Mouse (Mus musculus) myocyte (in vitro differentiated cells): ENCODE measurements around the gene Rrnad1. TPM values are rescaled to one million over a fixed set of nuclear protein-coding genes. Genes with fewer than 3 reads are reported as not detected.

Source experiments
- H3K27me3 ChIP-seq: one replicate; pipeline ENCODE4 v1.6.1; 2011; ENCODE audit not compliant: control insufficient read depth, insufficient read depth, insufficient read length
- H3K36me3 ChIP-seq: one replicate; pipeline ENCODE4 v1.6.1; 2011; ENCODE audit not compliant: control insufficient read depth, insufficient read depth
- H3K4me2 ChIP-seq: one replicate; pipeline ENCODE4 v1.6.1; 2011; ENCODE audit warnings: low read depth, control low read depth
- H3K4me3 ChIP-seq: one replicate; pipeline ENCODE4 v1.5.1; 2011; ENCODE audit warnings: mild to moderate bottlenecking, control low read depth, moderate library complexity
- H3K79me2 ChIP-seq: one replicate; pipeline ENCODE4 v1.6.1; 2011; ENCODE audit not compliant: control insufficient read depth, insufficient read depth
- H3ac ChIP-seq: one replicate; pipeline ENCODE4 v1.6.1; 2011; ENCODE audit not compliant: control insufficient read depth, insufficient read length
- CEBPB ChIP-seq: IDR thresholded peaks from 2 replicates; pipeline ENCODE4 v1.6.1; 2011; ENCODE audit warnings: mild to moderate bottlenecking, moderate library complexity; ENCODE audit not compliant: poor library complexity, insufficient read depth, severe bottlenecking
- E2F4 ChIP-seq: IDR thresholded peaks from one replicate; pipeline ENCODE4 v1.6.1; 2011; ENCODE audit warnings: mild to moderate bottlenecking, control low read depth, moderate library complexity; ENCODE audit not compliant: insufficient read depth
- MAX ChIP-seq: IDR thresholded peaks from one replicate; pipeline ENCODE4 v1.6.1; 2011; ENCODE audit warnings: low read depth, mild to moderate bottlenecking, control low read depth
- MYOD1 ChIP-seq, 3 experiments: IDR thresholded peaks; one replicate each; pipeline ENCODE4 v1.6.1; 2011; ENCODE audit warnings: control low read depth in 2 of 3, low read depth in 2 of 3, mild to moderate bottlenecking in 2 of 3, moderate library complexity in 1 of 3; ENCODE audit not compliant: insufficient read length in 2 of 3, control insufficient read depth in 1 of 3
- MYOG ChIP-seq, 3 experiments: IDR thresholded peaks; one replicate each; pipeline ENCODE4 v1.6.1; 2011; ENCODE audit warnings: control low read depth in 2 of 3, low read depth in 2 of 3, mild to moderate bottlenecking in 2 of 3; ENCODE audit not compliant: insufficient read length in 2 of 3, control insufficient read depth in 1 of 3, insufficient read depth in 1 of 3
- POLR2A ChIP-seq: IDR thresholded peaks from one replicate; pipeline ENCODE4 v1.6.1; 2011; ENCODE audit warnings: low read depth, mild to moderate bottlenecking, control low read depth, moderate library complexity; ENCODE audit not compliant: insufficient read length
- POLR2AphosphoS2 ChIP-seq: IDR thresholded peaks from one replicate; pipeline ENCODE4 v1.6.1; 2011; ENCODE audit warnings: low read depth, control low read depth; ENCODE audit not compliant: insufficient read length
- REST ChIP-seq: IDR thresholded peaks from one replicate; pipeline ENCODE4 v1.6.1; 2011; ENCODE audit warnings: mild to moderate bottlenecking, control low read depth, moderate library complexity; ENCODE audit not compliant: insufficient read depth, insufficient read length
- SRF ChIP-seq: IDR thresholded peaks from one replicate; pipeline ENCODE4 v1.6.1; 2011; ENCODE audit warnings: low read depth; ENCODE audit not compliant: control insufficient read depth, insufficient read length
- TCF12 ChIP-seq: IDR thresholded peaks from one replicate; pipeline ENCODE4 v1.6.1; 2011; ENCODE audit warnings: mild to moderate bottlenecking, control low read depth; ENCODE audit not compliant: poor library complexity, insufficient read depth, severe bottlenecking
- TCF3 ChIP-seq: IDR thresholded peaks from one replicate; pipeline ENCODE4 v1.6.1; 2011; ENCODE audit warnings: low read depth, control low read depth; ENCODE audit not compliant: insufficient read length
- USF1 ChIP-seq: IDR thresholded peaks from one replicate; pipeline ENCODE4 v1.6.1; 2011; ENCODE audit warnings: low read depth, mild to moderate bottlenecking, control low read depth, moderate library complexity
- polyA plus RNA-seq: library from polyadenylated mRNA; unstranded; fragments of >200 nt; fragmentation: generic; extraction: Trizol; gene quantifications from one replicate; pipeline ENCODE4 v1.2.1, GENCODE M21; 2012; ENCODE audit warnings: missing spikeins

Rrnad1 gene
- polyA plus RNA-seq, 1 experiment = 7.0 TPM

- TF ChIP-seq POLR2AphosphoS2 (no peak), POLR2A (no peak), TCF3 (no peak), MAX (no peak)
- no peak overlapping the region for H3K4me2 ChIP-seq
These were observed 28.0 kb upstream of the Rrnad1 start for GRCm38 (mm10) chr3:87958476-87958875.

DNA sequence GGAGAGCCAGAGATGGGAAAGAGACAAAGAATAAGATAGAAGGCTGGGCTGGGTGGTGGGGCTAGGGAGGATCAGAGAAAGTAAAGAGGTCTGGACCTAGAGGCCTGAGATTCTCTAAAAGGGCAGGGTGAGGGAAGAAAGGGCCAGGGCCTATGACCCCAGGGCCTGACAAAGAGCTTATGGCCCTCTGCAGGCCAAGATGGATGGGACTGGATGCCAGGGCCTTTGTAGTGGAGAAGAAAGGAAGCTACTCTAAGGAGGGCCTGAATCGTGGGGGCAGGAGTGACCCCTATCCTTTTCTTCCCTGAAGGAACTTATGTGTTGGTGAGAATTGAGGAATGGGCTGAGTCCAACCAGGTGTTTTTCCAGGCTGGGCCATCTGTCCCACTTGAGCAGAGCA, 27.5 kb upstream of the Rrnad1 start:
- Histone ChIP-seq H3K79me2 (no peaks in the 10 kb centered on the region), H3K4me3 (no peak overlapping the region), H3K36me3 (no peaks in the 10 kb centered on the region), H3K27me3 (no peaks in the 10 kb centered on the region), H3ac (no peak overlapping the region), H3K4me2 (no peak overlapping the region)
- no peak for TF ChIP-seq TCF12
- no peak for TF ChIP-seq POLR2AphosphoS2

More at GRCm38 (mm10) chr3:87958476-87958875, 28.0 kb upstream of the Rrnad1 start:
- Histone ChIP-seq H3K27me3 (no peaks in the 10 kb centered on the region), H3K4me3 (no peak overlapping the region), H3K36me3 (no peaks in the 10 kb centered on the region), H3K79me2 (no peaks in the 10 kb centered on the region), H3ac (no peak overlapping the region)

DNA sequence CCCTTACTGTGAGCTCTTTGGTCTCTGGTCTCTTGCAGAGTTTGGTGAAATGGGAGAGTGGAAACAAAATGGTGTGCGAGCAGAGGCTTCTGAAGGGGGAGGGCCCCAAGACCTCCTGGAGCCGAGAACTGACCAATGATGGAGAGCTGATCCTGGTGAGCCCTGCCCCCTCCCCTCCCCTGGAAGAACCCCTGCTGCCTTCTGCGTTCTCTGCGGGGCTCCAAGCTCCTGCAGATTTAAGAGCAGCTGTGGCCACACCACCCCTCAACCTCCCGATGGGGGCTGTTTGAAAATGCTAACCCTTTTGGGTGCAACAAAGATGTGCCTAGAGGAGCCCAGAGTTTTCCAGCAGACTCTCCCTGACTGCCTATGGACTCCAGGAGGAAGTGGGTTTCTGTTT, 21.9 kb upstream of the Rrnad1 start:
- TF ChIP-seq MAX (no peak), CEBPB (no peak), POLR2A (no peak), TCF3 (no peak), REST (no peak), POLR2AphosphoS2 (no peak), MYOD1 (IDR thresholded peaks at IDR 0.05; ENCODE audit: control insufficient read depth in 1 of 3, insufficient read length in 2 of 3, low read depth in 2 of 3) (no peak), MYOG (IDR thresholded peaks at IDR 0.05; ENCODE audit: control insufficient read depth in 1 of 3, insufficient read depth in 1 of 3, insufficient read length in 2 of 3, low read depth in 2 of 3) (no peak), E2F4 (no peak), TCF12 (no peak), USF1 (no peak)
- Histone ChIP-seq H3K4me3 (no peak overlapping the region), H3K27me3 (no peaks in the 10 kb centered on the region), H3K36me3 (no peaks in the 10 kb centered on the region), H3K79me2 (no peaks in the 10 kb centered on the region), H3ac (no peak overlapping the region), H3K4me2 (no peak overlapping the region)

- no peak overlapping the region for H3K4me3 ChIP-seq
- H3K79me2 ChIP-seq = no peaks in the 10 kb centered on the region
- H3ac ChIP-seq = no peak overlapping the region
- no peaks in the 10 kb centered on the region for H3K27me3 ChIP-seq
- no peaks in the 10 kb centered on the region for H3K36me3 ChIP-seq
- no peak overlapping the region for H3K4me2 ChIP-seq
- TF ChIP-seq POLR2AphosphoS2 (no peak), USF1 (no peak), MYOG (IDR thresholded peaks at IDR 0.05; ENCODE audit: control insufficient read depth in 1 of 3, insufficient read depth in 1 of 3, insufficient read length in 2 of 3, low read depth in 2 of 3) (no peak), TCF3 (no peak)
These were observed 21.4 kb upstream of the Rrnad1 start for GRCm38 (mm10) chr3:87951946-87952345.

DNA sequence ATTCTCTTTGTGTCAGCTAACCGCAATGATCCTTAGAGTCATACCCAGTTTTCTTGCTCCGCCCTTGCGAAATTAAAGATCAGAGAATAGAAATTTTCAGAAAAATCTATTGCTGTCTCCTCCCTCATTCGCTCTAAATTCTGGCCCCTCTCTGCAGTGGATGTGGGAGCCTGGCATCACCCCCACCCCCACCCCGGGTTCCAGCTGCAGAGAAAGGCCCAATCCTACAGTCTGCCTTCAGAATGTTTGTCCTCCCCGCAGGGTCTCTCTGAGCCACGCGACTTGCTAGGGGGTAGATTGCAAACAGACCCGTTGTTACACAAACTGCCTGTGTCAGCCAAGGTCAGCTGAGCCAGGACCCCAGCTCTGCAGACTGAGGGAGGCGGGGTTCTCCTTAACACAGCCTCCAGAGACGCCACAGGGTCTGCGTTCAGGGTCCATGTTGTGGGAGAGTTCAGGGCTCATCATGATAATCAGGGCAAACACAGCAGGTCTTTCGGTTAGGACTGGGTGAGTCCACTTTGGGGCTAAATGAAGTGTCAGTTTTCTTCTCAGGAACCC, 19.5 kb upstream of the Rrnad1 start:
- H3K27me3 ChIP-seq = no peaks in the 10 kb centered on the region
- TF ChIP-seq SRF (no peak), CEBPB (no peak), POLR2AphosphoS2 (no peak), TCF12 (no peak), USF1 (no peak), MYOD1 (IDR thresholded peaks at IDR 0.05; ENCODE audit: control insufficient read depth in 1 of 3, insufficient read length in 2 of 3, low read depth in 2 of 3) (no peak)
- no peaks in the 10 kb centered on the region for H3K79me2 ChIP-seq
- no peaks in the 10 kb centered on the region for H3K36me3 ChIP-seq
- no peak overlapping the region for H3ac ChIP-seq
- peak overlapping the region; percentile 25 for H3K4me3 ChIP-seq
- H3K4me2 ChIP-seq = peak overlapping the region; percentile 76
